Mouse (Mus musculus) MEL (cell line): ENCODE data around the gene Rps10.

Source experiments
- CHD1 ChIP-seq: IDR thresholded peaks from 2 replicates; pipeline ENCODE4 v1.6.1; 2012; ENCODE audit warnings: low read depth, mild to moderate bottlenecking, inconsistent platforms, low read length, improper control_type of control experiment
- CHD2 ChIP-seq: IDR thresholded peaks from 2 replicates; pipeline ENCODE4 v1.6.1; 2011; ENCODE audit warnings: low read length, improper control_type of control experiment
- CTCF ChIP-seq, 3 experiments: IDR thresholded peaks in 2 of 3; conservative IDR thresholded peaks in 1 of 3; 2 replicates each; pipeline ENCODE4 v1.5.1; 2011 to 2012; ENCODE audit warnings: low read length in 3 of 3, low read depth in 2 of 3, mild to moderate bottlenecking in 2 of 3, improper control_type of control experiment in 1 of 3, inconsistent platforms in 1 of 3, mixed read lengths in 1 of 3, moderate library complexity in 1 of 3; ENCODE audit not compliant: control insufficient read depth in 1 of 3, insufficient read depth in 1 of 3, poor library complexity in 1 of 3, severe bottlenecking in 1 of 3
- EP300 ChIP-seq, 2 experiments: IDR thresholded peaks; 2 replicates each; pipeline ENCODE4 v1.6.1; 2011; ENCODE audit warnings: improper control_type of control experiment in 2 of 2, low read length in 2 of 2, low read depth in 1 of 2, mild to moderate bottlenecking in 1 of 2
- ETS1 ChIP-seq: IDR thresholded peaks from 2 replicates; pipeline ENCODE4 v1.6.1; 2012; ENCODE audit warnings: low read depth, mild to moderate bottlenecking, inconsistent platforms, low read length, improper control_type of control experiment, moderate library complexity
- MAX ChIP-seq: IDR thresholded peaks from 2 replicates; pipeline ENCODE4 v1.6.1; 2011; ENCODE audit warnings: low read length, improper control_type of control experiment
- TAL1 ChIP-seq: IDR thresholded peaks from 2 replicates; pipeline ENCODE4 v1.6.1; 2012; ENCODE audit warnings: mild to moderate bottlenecking, inconsistent platforms, low read length, moderate library complexity, mixed read lengths
- USF1 ChIP-seq: IDR thresholded peaks from 2 replicates; pipeline ENCODE4 v1.6.1; 2014; ENCODE audit warnings: low read depth, mild to moderate bottlenecking, inconsistent platforms, low read length, improper control_type of control experiment, moderate library complexity

GRCm38 (mm10) chr17:27613016-27613415, 23.5 kb downstream of the Rps10 start:
- no peak for TF ChIP-seq CTCF (IDR thresholded peaks at IDR 0.05 in 2 of 3, conservative IDR thresholded peaks at IDR 0.05 in 1 of 3; ENCODE audit: control insufficient read depth in 1 of 3, insufficient read depth in 1 of 3, low read depth in 2 of 3, low read length in 3 of 3, poor library complexity in 1 of 3, severe bottlenecking in 1 of 3)
- TF ChIP-seq CHD1 = no peak
- TF ChIP-seq MAX = no peak
- TF ChIP-seq EP300 (IDR thresholded peaks at IDR 0.05; ENCODE audit: low read depth in 1 of 2, low read length in 2 of 2) = no peak
- no peak for TF ChIP-seq TAL1
- no peak for TF ChIP-seq USF1
- TF ChIP-seq ETS1 = no peak
- no peak for TF ChIP-seq CHD2
